Mouse (Mus musculus): Measurements from ENCODE around the gene Icam1. TPM values are rescaled to one million over a fixed set of nuclear protein-coding genes. Genes with fewer than 3 reads are reported as not detected.

The Icam1 gene
- polyA plus RNA-seq, 1 experiment from 2014 or later: 11.9 TPM

- H3K27ac ChIP-seq (ENCODE audit: low read length): peak within 1 kb of the TSS; percentile 79
- peak within 1 kb of the TSS; percentile 72 for H3K9ac ChIP-seq (ENCODE audit: low read depth, low read length)
- peak; percentile 69 for ATAC-seq (ENCODE audit: low read depth)
- no peaks in the 10 kb centered on the region for H3K9me3 ChIP-seq (replicated peaks; ENCODE audit: control insufficient read depth, low read length)
- no peaks in the 10 kb centered on the region for H3K36me3 ChIP-seq (ENCODE audit: control insufficient read depth, insufficient read depth)
- under 1% methylated on average over 47 of the region's 47 CpGs for WGBS (ENCODE audit: insufficient replicate concordance)
- peak within 1 kb of the TSS; percentile 78 for H3K4me3 ChIP-seq (ENCODE audit: low read depth, low read length)
- H3K27me3 ChIP-seq (ENCODE audit: control insufficient read depth, insufficient read depth, low read depth, low read length): no peaks in the 10 kb centered on the region; the same call in 1 of the 2 replicates
- peak within 1 kb of the TSS; percentile 92 for H3K4me2 ChIP-seq (ENCODE audit: low read depth, low read length)
- H3K4me1 ChIP-seq (ENCODE audit: control insufficient read depth, low read depth, low read length): peaks cover 17% of the 10 kb centered on the region
Observed at GRCm38 (mm10) chr9:20976216-20976960, 39.4 kb upstream of the Icam1 start, which contains the start of gene S1pr2. Gene S1pr2, minus strand, starts transcription at chr9:20976781.

- peak overlapping the region; percentile 92 for H3K4me2 ChIP-seq (ENCODE audit: low read depth, low read length)
- H3K4me3 ChIP-seq (ENCODE audit: low read depth, low read length): peak overlapping the region; percentile 78
- no peak overlapping the region; the same call in 1 of the 2 replicates for H3K27ac ChIP-seq (ENCODE audit: low read length)
- 5% methylated on average over 4 of the region's 4 CpGs for WGBS (ENCODE audit: insufficient replicate concordance)
- H3K36me3 ChIP-seq (ENCODE audit: control insufficient read depth, insufficient read depth): no peaks in the 10 kb centered on the region
- ATAC-seq (ENCODE audit: low read depth): no peak
- no peaks in the 10 kb centered on the region for H3K9me3 ChIP-seq (replicated peaks; ENCODE audit: control insufficient read depth, low read length)
- H3K4me1 ChIP-seq (ENCODE audit: control insufficient read depth, low read depth, low read length): peaks cover 17% of the 10 kb centered on the region
- H3K27me3 ChIP-seq (ENCODE audit: control insufficient read depth, insufficient read depth, low read depth, low read length): no peaks in the 10 kb centered on the region; the same call in 1 of the 2 replicates
- no peak overlapping the region for H3K9ac ChIP-seq (ENCODE audit: low read depth, low read length)
Observed at GRCm38 (mm10) chr9:20976961-20977689, 38.7 kb upstream of the Icam1 start.

DNA sequence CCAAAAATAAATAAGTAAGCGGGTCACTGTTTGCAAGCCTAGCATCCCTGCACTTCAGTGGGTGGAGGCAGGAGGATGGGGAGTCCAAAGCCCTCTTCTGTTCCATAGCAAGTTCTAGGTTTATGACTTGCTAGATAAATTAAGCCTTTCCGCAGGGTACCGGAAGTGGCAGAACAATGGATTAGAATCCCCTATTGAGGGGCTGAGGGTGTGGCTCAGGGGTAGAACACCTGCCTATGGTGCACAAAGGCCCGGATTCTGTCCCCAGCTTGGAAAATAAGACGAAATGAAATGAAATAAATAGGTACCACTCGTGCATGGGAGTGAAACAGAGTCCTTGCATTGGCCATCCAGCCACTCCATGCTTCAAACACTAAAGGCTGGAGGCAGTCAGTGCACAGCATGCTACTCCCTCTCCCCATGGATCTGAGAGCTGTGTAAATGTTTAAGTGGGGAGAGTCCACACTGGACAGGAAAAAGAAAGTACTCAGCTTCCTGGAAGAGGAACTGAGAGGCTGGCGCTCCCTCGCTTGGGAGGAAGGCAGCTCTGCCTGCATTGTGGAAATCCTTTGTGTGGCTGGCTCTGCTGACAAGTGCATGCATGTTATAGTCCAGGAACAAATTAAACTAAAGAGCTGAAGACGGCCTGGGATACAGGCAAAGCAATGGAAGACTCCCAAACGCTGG lies 37.2 kb upstream of the Icam1 start:
- ATAC-seq (ENCODE audit: low read depth): no peak
- Histone ChIP-seq H3K27me3 (ENCODE audit: control insufficient read depth, insufficient read depth, low read depth, low read length) (no peaks in the 10 kb centered on the region; the same call in 1 of the 2 replicates), H3K9ac (ENCODE audit: low read depth, low read length) (no peak overlapping the region), H3K9me3 (replicated peaks; ENCODE audit: control insufficient read depth, low read length) (no peaks in the 10 kb centered on the region), H3K36me3 (ENCODE audit: control insufficient read depth, insufficient read depth) (no peaks in the 10 kb centered on the region), H3K27ac (ENCODE audit: low read length) (no peak overlapping the region), H3K4me3 (ENCODE audit: low read depth, low read length) (no peak overlapping the region), H3K4me1 (ENCODE audit: control insufficient read depth, low read depth, low read length) (peaks cover 17% of the 10 kb centered on the region), H3K4me2 (ENCODE audit: low read depth, low read length) (no peak overlapping the region)
- WGBS (ENCODE audit: insufficient replicate concordance): 58% methylated on average over 10 of the region's 10 CpGs

GRCm38 (mm10) chr9:20979181-20979580 lies 36.6 kb upstream of the Icam1 start:
- ATAC-seq (ENCODE audit: low read depth): no peak
- Histone ChIP-seq H3K27me3 (ENCODE audit: control insufficient read depth, insufficient read depth, low read depth, low read length) (no peaks in the 10 kb centered on the region; the same call in 1 of the 2 replicates), H3K9me3 (replicated peaks; ENCODE audit: control insufficient read depth, low read length) (no peaks in the 10 kb centered on the region), H3K4me2 (ENCODE audit: low read depth, low read length) (no peak overlapping the region), H3K4me3 (ENCODE audit: low read depth, low read length) (no peak overlapping the region), H3K4me1 (ENCODE audit: control insufficient read depth, low read depth, low read length) (peaks cover 17% of the 10 kb centered on the region), H3K9ac (ENCODE audit: low read depth, low read length) (no peak overlapping the region), H3K27ac (ENCODE audit: low read length) (no peak overlapping the region), H3K36me3 (ENCODE audit: control insufficient read depth, insufficient read depth) (no peaks in the 10 kb centered on the region)
- WGBS (ENCODE audit: insufficient replicate concordance): 55% methylated on average over 5 of the region's 5 CpGs

- no peak for ATAC-seq (ENCODE audit: low read depth)
- no peak overlapping the region for H3K4me2 ChIP-seq (ENCODE audit: low read depth, low read length)
- no peak overlapping the region for H3K27ac ChIP-seq (ENCODE audit: low read length)
- H3K9ac ChIP-seq (ENCODE audit: low read depth, low read length): no peak overlapping the region
- H3K4me3 ChIP-seq (ENCODE audit: low read depth, low read length): no peak overlapping the region
- H3K27me3 ChIP-seq (ENCODE audit: control insufficient read depth, insufficient read depth, low read depth, low read length): no peaks in the 10 kb centered on the region; the same call in 1 of the 2 replicates
- H3K4me1 ChIP-seq (ENCODE audit: control insufficient read depth, low read depth, low read length): peaks cover 17% of the 10 kb centered on the region
- no peaks in the 10 kb centered on the region for H3K36me3 ChIP-seq (ENCODE audit: control insufficient read depth, insufficient read depth)
- WGBS (ENCODE audit: insufficient replicate concordance): 70% methylated on average over 7 of the region's 7 CpGs
- no peaks in the 10 kb centered on the region for H3K9me3 ChIP-seq (replicated peaks; ENCODE audit: control insufficient read depth, low read length)
Observed at GRCm38 (mm10) chr9:20979769-20980168, 36.0 kb upstream of the Icam1 start.

- Histone ChIP-seq H3K4me1 (ENCODE audit: control insufficient read depth, low read depth, low read length) (peaks cover 2% of the 10 kb centered on the region), H3K9ac (ENCODE audit: low read depth, low read length) (no peak overlapping the region), H3K4me3 (ENCODE audit: low read depth, low read length) (no peak overlapping the region), H3K36me3 (ENCODE audit: control insufficient read depth, insufficient read depth) (no peaks in the 10 kb centered on the region), H3K9me3 (replicated peaks; ENCODE audit: control insufficient read depth, low read length) (no peaks in the 10 kb centered on the region), H3K4me2 (ENCODE audit: low read depth, low read length) (no peak overlapping the region), H3K27me3 (ENCODE audit: control insufficient read depth, insufficient read depth, low read depth, low read length) (no peaks in the 10 kb centered on the region), H3K27ac (ENCODE audit: low read length) (no peak overlapping the region)
- ATAC-seq (ENCODE audit: low read depth): no peak
- 59% methylated on average over 3 of the region's 3 CpGs for WGBS (ENCODE audit: insufficient replicate concordance)
Observed at GRCm38 (mm10) chr9:20982171-20982570, 33.6 kb upstream of the Icam1 start.

GRCm38 (mm10) chr9:20983169-20983568 lies 32.6 kb upstream of the Icam1 start:
- H3K36me3 ChIP-seq (ENCODE audit: control insufficient read depth, insufficient read depth): no peaks in the 10 kb centered on the region
- H3K4me3 ChIP-seq (ENCODE audit: low read depth, low read length): no peak overlapping the region
- no peak overlapping the region for H3K9ac ChIP-seq (ENCODE audit: low read depth, low read length)
- 0 out of 2 replicates have a peak, but pooled peaks cover 2% of the 10 kb centered on the region for H3K4me1 ChIP-seq (ENCODE audit: control insufficient read depth, low read depth, low read length)
- H3K27me3 ChIP-seq (ENCODE audit: control insufficient read depth, insufficient read depth, low read depth, low read length): no peaks in the 10 kb centered on the region
- ATAC-seq (ENCODE audit: low read depth): no peak
- no peak overlapping the region for H3K4me2 ChIP-seq (ENCODE audit: low read depth, low read length)
- 22% methylated on average over 5 of the region's 5 CpGs for WGBS (ENCODE audit: insufficient replicate concordance)
- H3K9me3 ChIP-seq (replicated peaks; ENCODE audit: control insufficient read depth, low read length): no peaks in the 10 kb centered on the region
- no peak overlapping the region for H3K27ac ChIP-seq (ENCODE audit: low read length)

DNA sequence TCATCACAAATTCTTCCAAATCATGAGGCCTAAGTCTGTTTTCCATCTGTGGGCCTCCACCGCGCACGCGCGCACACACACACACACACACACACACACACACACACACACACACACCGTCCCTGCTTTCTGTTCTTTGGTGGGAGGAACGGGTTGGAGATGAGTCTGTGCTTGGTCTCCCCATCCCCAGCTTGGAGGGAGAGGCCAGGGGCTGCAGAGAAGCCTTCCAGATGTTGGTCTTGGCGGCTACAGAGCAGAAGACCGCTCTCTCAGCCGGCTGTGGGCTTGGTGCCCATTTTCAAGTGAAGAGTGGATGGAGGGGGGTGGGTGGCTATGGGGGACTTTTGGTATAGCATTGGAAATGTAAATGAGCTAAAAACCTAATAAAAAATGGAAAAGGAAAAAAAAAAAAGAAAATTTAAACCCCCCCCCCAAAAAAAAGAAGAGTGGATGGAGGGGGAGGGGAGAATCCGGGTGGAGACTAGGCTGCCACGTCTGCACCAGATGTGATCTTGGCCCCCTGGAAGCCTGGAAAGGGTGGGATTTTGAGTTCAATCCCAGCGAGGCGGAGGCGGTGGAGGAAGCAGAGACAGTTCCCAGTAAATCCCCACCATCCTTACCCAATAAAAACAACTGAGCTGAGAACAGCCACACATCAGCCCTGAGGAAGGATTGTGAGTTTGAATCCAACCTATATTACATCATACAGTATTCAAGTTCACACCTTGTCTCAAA lies 28.7 kb upstream of the Icam1 start:
- Histone ChIP-seq H3K4me2 (ENCODE audit: low read depth, low read length) (no peak overlapping the region), H3K27ac (ENCODE audit: low read length) (no peak overlapping the region), H3K4me3 (ENCODE audit: low read depth, low read length) (no peak overlapping the region), H3K9me3 (replicated peaks; ENCODE audit: control insufficient read depth, low read length) (no peaks in the 10 kb centered on the region), H3K36me3 (ENCODE audit: control insufficient read depth, insufficient read depth) (no peaks in the 10 kb centered on the region), H3K9ac (ENCODE audit: low read depth, low read length) (no peak overlapping the region), H3K4me1 (ENCODE audit: control insufficient read depth, low read depth, low read length) (peaks cover 4% of the 10 kb centered on the region), H3K27me3 (ENCODE audit: control insufficient read depth, insufficient read depth, low read depth, low read length) (no peaks in the 10 kb centered on the region)
- 65% methylated on average over 15 of the region's 15 CpGs for WGBS (ENCODE audit: insufficient replicate concordance)
- no peak for ATAC-seq (ENCODE audit: low read depth)

Data from liver, embryonic 16.5 days (tissue).